Mouse (Mus musculus): ENCODE measurements around the gene 4931428L18Rik.

The 4931428L18Rik gene

GRCm38 (mm10) chr1:31222564-31222963, at the start of gene 4931428L18Rik, which contains the start of gene Pih1d3:
TSS of gene 4931428L18Rik (minus strand) at chr1:31222684.
TSS of gene Pih1d3 (plus strand) at chr1:31222838.
- no peak for DNase-seq

GRCm38 (mm10) chr1:31260218-31260923, 37.9 kb upstream of the 4931428L18Rik start:
- DNase-seq: no peak

GRCm38 (mm10) chr1:31233319-31234036, 11.0 kb upstream of the 4931428L18Rik start:
- DNase-seq: no peak

DNA sequence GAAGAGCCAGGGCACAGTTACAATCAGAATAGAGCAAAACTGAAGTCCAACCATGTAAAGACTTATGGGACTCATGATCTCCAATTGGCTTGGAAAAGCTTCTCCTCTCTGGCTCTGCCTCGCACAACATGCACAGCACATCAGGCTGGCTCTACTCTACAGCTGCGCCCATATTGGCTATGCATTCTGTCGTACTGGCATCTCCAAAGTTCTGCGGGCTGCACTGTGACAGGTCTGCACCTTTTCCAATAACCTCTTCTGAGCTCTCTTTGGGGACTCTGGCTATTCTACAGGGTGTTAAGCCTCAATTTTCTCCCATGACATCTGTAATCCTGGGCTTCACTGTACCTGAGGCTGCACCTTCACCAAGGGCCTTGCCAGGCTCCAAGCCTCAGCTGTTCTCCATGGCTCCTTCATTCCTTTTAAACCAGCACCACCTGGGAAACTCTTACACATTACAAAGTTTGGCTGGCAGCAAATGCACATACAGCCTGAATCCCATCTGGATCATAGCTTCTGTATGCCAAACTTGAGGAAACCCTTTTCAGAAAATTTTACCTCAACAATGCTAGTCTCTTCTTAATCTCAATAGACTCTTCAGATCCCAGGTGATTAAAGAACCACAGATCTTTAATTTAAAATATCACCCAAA, 1.8 kb downstream of the 4931428L18Rik start:
- DNase-seq: no peak

DNA sequence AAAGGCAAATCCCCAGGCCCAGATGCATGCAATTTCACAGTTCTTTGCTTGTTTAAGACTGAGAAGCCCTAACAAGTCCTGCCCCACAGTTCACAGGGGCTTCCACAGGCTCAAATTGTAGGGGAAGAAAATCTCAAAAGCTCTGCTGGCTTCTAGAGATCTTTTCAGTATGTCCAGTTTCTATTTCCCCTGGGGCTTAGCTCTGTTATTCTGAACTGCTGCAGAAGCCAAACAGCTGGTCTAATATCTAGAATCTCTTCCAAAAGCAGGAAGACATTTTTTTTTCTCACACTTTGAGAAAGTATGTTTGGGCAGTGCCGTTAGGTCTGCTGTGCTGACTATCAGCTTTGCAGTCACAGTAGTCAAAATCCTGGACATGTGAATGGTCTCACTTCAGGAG, 7.7 kb downstream of the 4931428L18Rik start:
- DNase-seq: no peak

DNA sequence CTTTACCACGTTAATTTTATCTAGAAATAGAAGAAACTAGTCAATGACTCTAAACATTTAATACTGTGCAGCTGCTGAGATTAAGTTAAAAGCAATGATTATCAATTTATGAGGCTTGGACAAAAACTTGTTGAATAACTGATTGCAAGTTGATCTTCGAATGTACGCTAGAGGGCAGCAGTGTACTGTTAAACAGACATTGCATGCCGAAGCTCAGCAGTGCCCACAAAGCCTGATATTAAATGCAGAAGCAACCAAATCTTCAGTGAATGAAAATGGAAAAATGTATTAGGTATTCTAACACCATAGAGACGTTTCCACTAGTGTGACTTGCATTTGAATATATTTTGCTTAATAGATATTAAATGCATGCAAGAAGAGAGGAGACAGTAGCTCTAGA, 12.3 kb downstream of the 4931428L18Rik start:
- DNase-seq: peak; percentile 56

DNA sequence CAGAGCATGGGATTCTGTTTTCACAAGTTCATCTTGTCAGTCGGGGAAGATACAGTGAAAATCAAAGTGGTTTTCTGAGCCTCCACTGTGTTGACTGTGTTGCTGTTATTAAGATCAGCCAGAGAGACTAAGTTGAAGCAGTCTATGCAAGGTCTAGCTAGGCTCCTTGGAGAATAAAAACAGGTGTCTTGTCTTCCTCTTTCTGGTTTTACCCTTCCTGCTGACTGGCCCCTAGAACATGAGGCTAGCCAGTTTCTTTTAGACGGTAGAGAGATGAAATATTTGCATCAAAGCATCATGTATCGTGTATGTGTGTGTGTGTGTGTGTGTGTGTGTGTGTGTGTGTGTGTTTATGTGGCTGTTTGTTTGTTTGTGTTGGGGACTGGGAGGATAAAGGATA, 16.7 kb downstream of the 4931428L18Rik start:
- DNase-seq: no peak

GRCm38 (mm10) chr1:31205346-31205745, 17.1 kb downstream of the 4931428L18Rik start:
- no peak for DNase-seq

- DNase-seq: no peak
These were observed 18.7 kb downstream of the 4931428L18Rik start for GRCm38 (mm10) chr1:31203771-31204170.

DNA sequence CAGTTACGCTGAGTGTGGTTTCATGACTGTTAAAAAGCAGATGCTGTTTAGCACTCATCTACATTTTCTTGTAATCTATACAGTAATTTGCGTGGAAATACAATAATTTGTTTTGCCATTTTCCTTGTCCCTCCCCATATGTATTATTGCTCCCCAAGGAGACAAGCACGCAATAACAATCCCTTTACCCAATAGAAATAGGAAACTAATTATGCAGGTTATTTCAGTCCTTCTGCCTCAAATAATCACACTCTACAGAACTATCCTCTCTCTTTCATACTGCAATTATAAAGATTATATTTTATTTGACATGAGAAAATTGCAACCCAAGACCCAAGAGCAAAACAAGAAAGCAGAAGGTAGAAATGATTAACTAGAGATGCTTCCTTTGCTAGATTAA, 25.5 kb downstream of the 4931428L18Rik start:
- no peak for DNase-seq

- DNase-seq: no peak
These were observed 26.9 kb downstream of the 4931428L18Rik start for GRCm38 (mm10) chr1:31195633-31196032.

DNA sequence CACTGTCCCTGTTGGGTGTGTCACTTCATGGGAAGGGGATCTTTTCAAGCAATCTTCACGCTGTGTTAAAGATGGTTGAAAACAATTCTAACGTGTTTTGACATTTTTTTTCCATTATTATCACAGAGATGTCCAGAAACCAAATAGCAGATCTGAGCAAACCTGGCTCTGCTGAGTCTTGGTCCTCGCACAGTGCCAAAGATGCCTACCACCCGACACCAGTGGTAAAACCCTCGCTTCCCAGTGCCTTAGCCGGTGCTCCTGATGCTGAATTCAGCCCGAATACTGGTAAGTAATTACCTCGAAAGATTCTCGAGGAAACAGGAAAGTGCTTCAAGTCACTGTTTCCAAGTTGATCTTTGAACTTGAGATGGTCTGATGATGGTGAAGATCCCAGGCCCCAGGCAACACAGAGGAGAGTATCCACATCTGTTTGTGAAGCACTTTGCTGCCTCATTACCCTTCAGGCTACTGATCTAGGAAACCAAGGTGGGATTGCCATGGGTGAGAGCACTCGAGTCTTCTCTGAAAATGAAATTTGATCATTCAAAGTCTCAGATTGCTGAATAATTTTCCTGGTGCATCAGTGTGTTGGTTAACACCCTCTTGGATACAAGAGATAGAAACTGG, 32.1 kb downstream of the 4931428L18Rik start:
- no peak for DNase-seq

DNA sequence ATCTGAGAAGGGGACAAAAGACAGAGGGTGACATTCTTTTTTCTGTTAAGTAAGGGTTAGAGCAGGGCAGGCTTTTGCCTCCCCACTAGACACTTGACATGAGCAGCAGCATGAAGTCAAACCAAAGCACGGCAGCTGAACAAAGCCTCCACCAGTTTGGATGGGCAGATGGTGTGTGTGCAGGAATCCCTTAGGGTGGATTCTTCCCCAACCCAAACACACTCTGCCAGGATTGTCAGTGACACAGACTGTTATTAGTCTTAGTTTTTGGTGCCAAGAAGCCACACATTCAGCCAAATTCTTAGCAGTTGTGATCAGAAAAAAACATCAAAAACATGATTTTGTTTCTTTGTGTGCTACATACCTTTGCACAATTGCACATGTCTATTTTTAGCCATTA, 44.2 kb downstream of the 4931428L18Rik start:
- DNase-seq: no peak

DNA sequence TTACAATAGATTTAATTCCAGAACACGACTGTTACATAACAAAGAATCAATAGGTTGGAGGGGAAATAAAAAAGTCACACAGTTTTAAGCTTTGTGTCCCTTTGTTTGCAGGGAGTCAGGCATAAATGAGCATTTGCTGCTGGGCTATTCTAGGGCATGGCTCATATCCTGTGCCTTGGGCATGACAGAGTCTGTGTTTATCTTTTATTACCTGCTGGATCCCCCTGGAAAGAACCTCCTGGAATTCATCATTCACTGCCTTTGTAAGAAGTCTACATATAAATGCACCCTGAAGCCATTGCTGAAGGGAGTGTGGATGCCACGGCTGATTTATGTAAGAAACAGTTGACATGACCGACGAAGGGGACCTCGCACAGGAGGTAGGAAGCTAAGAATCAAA, 46.4 kb downstream of the 4931428L18Rik start, which contains the start of gene Lgsn:
TSS of gene Lgsn (plus strand) at position 301 of the 400 bp plus-strand sequence.
- DNase-seq: no peak

- DNase-seq: no peak
These were observed 47.1 kb downstream of the 4931428L18Rik start for GRCm38 (mm10) chr1:31175401-31175800.

DNA sequence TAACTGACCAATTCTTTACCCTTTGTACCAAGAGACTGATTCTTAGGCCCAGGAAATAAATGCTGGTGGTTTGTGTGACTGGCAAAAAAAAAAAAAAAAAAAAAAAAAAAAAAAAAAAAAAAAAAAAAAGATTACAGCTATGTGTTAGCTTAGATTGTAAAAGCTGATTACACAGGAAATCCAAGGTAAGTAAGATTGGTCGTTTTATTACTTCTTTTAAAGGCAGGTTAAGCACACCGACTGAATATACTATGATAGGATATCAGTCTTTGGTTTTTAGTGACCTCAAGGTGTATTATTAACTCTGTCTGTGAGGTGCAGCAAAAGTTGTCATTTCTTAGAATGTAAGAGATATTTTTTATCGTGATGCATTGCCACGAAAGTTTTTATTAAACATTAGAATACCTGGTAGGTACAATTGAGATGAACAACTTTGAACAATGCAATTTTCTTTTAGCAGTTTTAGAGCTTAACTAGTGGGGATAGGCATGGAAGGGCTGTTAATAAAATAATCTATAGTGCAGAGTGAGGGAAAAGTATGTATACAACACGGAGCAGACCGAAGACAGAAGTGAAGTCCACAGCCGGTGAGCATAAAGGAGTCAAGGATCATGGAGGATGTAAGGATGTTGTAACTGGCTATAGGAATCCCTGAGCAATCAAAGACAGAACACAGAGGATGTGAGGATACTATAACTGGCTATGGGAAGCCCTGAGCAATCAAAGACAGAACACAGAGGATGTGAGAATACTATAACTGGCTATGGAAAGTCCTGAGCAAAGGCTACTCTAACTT, 57.0 kb downstream of the 4931428L18Rik start:
- DNase-seq: no peak

GRCm38 (mm10) chr1:31164527-31165189, 57.8 kb downstream of the 4931428L18Rik start:
- no peak for DNase-seq

DNA sequence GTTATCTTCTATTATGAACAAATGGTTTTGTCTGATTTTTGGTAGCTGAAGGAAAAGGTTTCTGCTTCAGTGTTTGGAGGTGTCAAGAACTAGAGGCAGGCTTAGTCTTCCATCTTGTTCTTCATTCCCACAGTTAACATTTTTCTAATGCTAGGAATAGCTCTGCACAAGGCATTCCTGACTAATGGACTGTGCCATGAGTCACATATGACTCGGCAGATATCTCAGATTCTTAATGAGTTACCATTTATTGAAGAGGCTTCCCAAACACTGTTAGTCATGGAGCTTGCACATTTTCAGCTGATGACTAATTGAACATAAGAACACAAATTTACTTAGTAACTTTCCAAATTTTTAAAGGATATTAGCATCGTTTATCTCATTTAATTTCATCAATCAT, 65.6 kb downstream of the 4931428L18Rik start:
- DNase-seq: no peak

- no peak for DNase-seq
These were observed 66.3 kb downstream of the 4931428L18Rik start for GRCm38 (mm10) chr1:31156185-31156584.

- DNase-seq: peak; percentile 59
These were observed 68.6 kb downstream of the 4931428L18Rik start for GRCm38 (mm10) chr1:31153793-31154349.

DNA sequence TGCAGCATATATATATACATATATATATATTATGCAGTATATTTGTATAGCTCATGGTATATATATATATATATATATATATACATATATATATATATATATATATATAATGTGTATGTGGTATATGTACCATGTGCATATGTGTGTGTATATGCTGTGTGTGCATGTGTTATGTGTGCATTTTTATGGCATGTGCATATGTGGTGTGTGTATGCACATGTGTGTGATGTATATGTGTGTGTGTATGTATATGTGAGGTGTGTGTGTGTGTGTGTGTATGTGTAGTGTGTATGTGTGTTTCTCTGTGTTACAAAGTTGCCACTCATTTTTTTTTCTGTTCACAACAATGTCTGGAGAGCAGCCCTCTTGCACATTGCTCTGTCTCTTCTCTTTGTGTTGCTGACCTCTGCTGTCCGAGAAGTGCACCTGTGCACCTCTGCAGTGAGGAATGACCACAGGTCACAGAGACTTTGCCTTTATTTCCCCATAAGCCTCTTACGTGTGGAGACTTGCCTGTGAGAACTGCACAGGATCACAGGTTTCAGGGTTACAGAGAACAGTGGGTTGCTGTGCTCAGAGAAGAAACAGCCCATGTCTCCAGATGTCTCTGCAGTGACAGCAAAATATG, 69.6 kb downstream of the 4931428L18Rik start:
- no peak for DNase-seq

All from lung, postnatal 14 days (tissue).